Mouse (Mus musculus): ENCODE measurements around the gene Ttc7. TPM values are rescaled to one million over a fixed set of nuclear protein-coding genes. Genes with fewer than 3 reads are reported as not detected.

The Ttc7 gene
- polyA plus RNA-seq, 1 experiment from 2014 or later: 61.6 TPM

GRCm38 (mm10) chr17:87329144-87329700, 46.5 kb downstream of the Ttc7 start:
- H3K79me2 ChIP-seq (ENCODE audit: inconsistent target): no peaks in the 10 kb centered on the region; the same call in 1 of the 2 replicates
- WGBS (ENCODE audit: missing documents): 97% methylated on average over 17 of the region's 18 CpGs
- H3K4me3 ChIP-seq (ENCODE audit: inconsistent target): no peak overlapping the region
- H3K27ac ChIP-seq: no peak overlapping the region
- H3K36me3 ChIP-seq (ENCODE audit: inconsistent target): peaks cover 17% of the 10 kb centered on the region

DNA sequence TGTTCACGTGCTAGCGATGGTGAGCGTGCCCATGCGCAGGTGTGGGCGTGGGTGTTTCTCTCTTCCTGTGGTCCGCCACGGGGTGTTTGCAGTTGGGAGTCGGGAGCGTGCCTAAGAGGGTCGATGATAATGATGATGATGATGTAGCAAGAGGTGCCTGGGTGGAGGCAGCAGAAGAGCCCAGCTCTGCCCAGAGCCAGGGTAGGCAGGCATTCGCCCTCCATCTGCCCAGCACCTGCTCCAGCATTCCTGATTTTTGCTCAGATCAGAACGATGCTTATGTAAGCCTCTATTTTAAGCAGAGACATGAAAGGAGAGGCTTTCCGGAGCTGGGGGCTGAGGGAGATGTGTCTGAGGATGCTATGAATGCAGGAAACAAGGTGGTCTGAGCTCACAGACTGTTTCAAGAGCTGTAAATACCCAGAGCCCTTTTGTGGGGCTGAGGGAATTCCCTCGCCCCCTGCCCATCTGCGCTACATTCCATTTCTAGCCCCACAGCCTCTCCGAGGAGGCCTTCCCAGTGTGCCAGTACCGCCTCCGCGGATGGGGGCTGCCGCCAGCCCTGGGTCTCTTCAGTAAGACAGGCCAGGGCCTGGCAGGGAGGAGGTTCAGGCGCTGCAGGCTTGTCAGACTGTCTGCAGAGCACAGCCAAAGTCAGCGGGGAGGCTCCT, 47.7 kb downstream of the Ttc7 start:
- H3K27ac ChIP-seq: peak overlapping the region; percentile 33; the same call in 1 of the 2 replicates
- H3K79me2 ChIP-seq (ENCODE audit: inconsistent target): no peaks in the 10 kb centered on the region; the same call in 1 of the 2 replicates
- peaks cover 28% of the 10 kb centered on the region for H3K36me3 ChIP-seq (ENCODE audit: inconsistent target)
- H3K4me3 ChIP-seq (ENCODE audit: inconsistent target): no peak overlapping the region
- WGBS (ENCODE audit: missing documents): 78% methylated on average over 22 of the region's 22 CpGs

GRCm38 (mm10) chr17:87330921-87331291, 48.2 kb downstream of the Ttc7 start:
- H3K36me3 ChIP-seq (ENCODE audit: inconsistent target): peaks cover 33% of the 10 kb centered on the region
- no peak overlapping the region for H3K4me3 ChIP-seq (ENCODE audit: inconsistent target)
- peak overlapping the region; percentile 33; the same call in 1 of the 2 replicates for H3K27ac ChIP-seq
- 10% methylated on average over 11 of the region's 11 CpGs for WGBS (ENCODE audit: missing documents)
- no peaks in the 10 kb centered on the region; the same call in 1 of the 2 replicates for H3K79me2 ChIP-seq (ENCODE audit: inconsistent target)

DNA sequence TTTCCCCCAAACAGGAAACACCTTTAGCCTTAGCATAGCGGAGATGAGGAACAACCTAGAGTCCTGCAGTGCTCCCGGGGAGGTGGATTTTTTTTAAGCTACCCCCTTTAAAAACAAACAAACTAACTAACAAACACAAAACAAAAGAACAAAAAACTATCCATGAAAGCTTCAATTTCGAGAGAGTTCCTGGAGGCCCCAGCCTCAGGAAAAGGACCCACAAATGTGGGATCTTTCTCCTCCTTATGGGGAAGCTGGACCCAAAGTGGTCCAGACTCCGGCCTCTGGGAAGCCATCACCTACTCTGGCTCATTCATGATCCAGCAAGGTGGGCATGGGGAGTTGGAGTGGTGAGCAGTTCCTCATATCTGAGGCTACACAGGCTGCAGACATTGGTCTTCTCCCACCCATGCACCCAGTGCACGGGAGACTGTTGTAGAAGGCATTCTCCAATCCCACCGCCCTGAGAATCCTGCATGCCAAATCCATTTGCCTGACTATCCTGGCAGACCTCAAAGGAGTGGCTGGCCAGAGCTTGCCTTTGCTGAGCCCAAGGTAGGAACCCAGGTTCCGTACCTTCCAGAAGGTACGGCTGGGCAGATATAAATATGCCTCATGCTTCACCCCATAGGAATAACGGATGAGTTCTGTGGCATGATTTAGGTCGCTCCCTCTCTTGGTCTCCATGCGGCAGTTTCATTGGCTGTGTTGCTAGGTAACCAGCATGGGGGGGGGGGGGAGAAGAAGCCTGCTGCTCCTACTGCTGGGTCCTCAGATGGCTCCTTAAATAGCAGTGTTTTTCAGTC, 48.9 kb downstream of the Ttc7 start:
- peak overlapping the region; percentile 39 for H3K27ac ChIP-seq
- WGBS (ENCODE audit: missing documents): 67% methylated on average over 11 of the region's 11 CpGs
- no peak overlapping the region for H3K4me3 ChIP-seq (ENCODE audit: inconsistent target)
- peaks cover 40% of the 10 kb centered on the region for H3K36me3 ChIP-seq (ENCODE audit: inconsistent target)
- H3K79me2 ChIP-seq (ENCODE audit: inconsistent target): no peaks in the 10 kb centered on the region; the same call in 1 of the 2 replicates

DNA sequence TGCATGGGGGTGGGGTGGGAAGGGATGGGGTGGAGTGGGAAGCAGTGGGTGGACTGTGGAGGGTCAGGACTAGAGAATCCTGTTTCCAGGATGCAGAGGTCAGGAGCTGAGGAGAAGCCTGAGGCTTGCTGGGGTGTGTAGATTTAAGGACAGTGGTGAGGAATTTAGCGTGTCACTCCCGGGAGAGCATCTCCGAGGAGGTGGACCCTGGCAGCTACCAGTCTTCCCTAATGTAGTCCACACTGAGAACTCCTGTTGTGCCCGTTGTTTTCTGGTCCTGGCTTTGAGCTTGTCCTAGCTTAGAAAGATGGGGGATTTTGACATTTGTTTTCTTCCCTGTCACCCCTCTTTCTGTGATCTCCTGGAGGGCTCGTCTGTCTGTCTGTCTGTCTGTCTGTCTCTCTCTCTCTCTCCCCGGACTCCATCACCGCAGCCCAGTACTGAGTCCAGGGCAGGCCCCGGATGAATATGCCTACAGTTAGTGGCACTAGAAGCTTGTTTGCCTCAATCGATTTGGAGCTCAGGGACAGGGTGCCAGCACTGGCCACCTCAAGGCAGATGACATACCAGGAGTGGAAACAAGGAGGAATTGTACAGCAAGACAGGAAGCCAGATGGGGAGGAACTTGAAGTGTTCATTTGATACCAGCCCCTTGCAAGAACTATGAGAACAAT, 49.6 kb downstream of the Ttc7 start:
- H3K4me3 ChIP-seq (ENCODE audit: inconsistent target): no peak overlapping the region
- 79% methylated on average over 9 of the region's 9 CpGs for WGBS (ENCODE audit: missing documents)
- no peak overlapping the region for H3K27ac ChIP-seq
- H3K36me3 ChIP-seq (ENCODE audit: inconsistent target): peaks cover 47% of the 10 kb centered on the region
- no peaks in the 10 kb centered on the region; the same call in 1 of the 2 replicates for H3K79me2 ChIP-seq (ENCODE audit: inconsistent target)

DNA sequence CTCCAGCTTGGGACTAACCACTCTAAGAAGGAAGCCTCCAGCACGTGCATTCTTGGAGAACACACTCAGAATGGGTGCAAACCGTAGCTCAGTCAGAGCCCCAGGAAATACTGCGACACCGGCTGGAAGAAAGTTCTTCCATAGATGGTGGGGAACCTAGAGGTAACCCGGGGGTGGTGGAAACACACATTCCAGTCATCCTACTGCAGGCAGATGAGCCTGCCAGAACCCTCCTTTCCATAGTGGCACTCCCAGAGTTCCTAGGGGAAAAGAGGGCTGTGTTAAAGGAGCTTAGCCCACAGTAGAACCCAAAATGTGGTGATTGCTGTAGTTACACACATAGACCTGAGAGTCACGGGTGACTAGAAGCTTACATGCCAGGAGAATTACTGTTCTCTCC, 50.2 kb downstream of the Ttc7 start:
- H3K27ac ChIP-seq: no peak overlapping the region
- no peak overlapping the region for H3K4me3 ChIP-seq (ENCODE audit: inconsistent target)
- H3K36me3 ChIP-seq (ENCODE audit: inconsistent target): peaks cover 53% of the 10 kb centered on the region
- 75% methylated on average over 6 of the region's 6 CpGs for WGBS (ENCODE audit: missing documents)
- H3K79me2 ChIP-seq (ENCODE audit: inconsistent target): no peaks in the 10 kb centered on the region

DNA sequence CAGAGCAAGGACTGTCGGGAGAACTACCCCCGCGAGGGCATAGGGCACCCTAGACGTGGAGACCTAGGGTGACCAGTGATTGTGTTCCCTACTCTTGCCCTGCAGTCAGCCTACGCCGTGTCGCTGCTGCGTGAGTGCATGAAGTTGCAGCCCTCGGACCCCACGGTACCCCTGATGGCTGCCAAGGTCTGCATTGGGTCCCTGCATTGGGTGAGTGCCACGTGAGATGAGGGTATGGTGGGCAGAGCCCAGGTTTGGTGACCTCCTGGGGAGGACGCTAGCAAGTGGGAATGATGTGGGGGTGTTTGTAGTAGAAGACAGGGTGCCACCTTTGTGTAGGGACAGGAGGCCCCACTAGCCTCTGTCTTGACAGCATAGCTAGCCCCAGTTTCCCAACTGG, 51.5 kb downstream of the Ttc7 start:
- peaks cover 66% of the 10 kb centered on the region for H3K36me3 ChIP-seq (ENCODE audit: inconsistent target)
- H3K27ac ChIP-seq: no peak overlapping the region
- WGBS (ENCODE audit: missing documents): 97% methylated on average over 12 of the region's 12 CpGs
- H3K79me2 ChIP-seq (ENCODE audit: inconsistent target): no peaks in the 10 kb centered on the region
- H3K4me3 ChIP-seq (ENCODE audit: inconsistent target): no peak overlapping the region

- WGBS (ENCODE audit: missing documents): 92% methylated on average over 14 of the region's 14 CpGs
- Histone ChIP-seq H3K4me3 (ENCODE audit: inconsistent target) (no peak overlapping the region), H3K79me2 (ENCODE audit: inconsistent target) (no peaks in the 10 kb centered on the region), H3K36me3 (ENCODE audit: inconsistent target) (peaks cover 71% of the 10 kb centered on the region), H3K27ac (no peak overlapping the region)
These were observed 52.5 kb downstream of the Ttc7 start for GRCm38 (mm10) chr17:87335152-87335551.

DNA sequence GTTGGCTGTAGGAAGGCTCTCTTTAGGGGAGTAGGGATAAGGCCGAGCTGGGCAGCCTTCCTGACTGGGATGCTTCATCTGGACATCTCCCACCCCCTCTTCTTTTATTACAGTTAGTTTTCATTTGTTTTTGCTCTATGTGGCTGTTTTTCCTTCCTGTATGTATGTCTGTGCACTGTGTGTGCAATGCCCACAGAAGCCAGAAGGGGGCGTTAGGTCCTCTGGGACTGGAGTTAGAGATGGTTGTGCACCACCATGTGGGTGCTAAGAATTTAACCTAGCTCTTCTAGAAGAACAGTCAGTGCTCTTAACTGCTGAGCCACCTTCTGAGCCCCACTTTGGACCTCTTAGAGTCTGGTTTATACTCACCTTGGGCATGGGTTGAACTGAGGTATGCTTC, 53.0 kb downstream of the Ttc7 start:
- 92% methylated on average over 2 of the region's 2 CpGs for WGBS (ENCODE audit: missing documents)
- Histone ChIP-seq H3K27ac (no peak overlapping the region), H3K4me3 (ENCODE audit: inconsistent target) (no peak overlapping the region), H3K79me2 (ENCODE audit: inconsistent target) (no peaks in the 10 kb centered on the region), H3K36me3 (ENCODE audit: inconsistent target) (peaks cover 77% of the 10 kb centered on the region)

GRCm38 (mm10) chr17:87336910-87337309, 54.2 kb downstream of the Ttc7 start:
- H3K4me3 ChIP-seq (ENCODE audit: inconsistent target): no peak overlapping the region
- H3K36me3 ChIP-seq (ENCODE audit: inconsistent target): peaks cover 88% of the 10 kb centered on the region
- H3K27ac ChIP-seq: no peak overlapping the region
- 93% methylated on average over 12 of the region's 12 CpGs for WGBS (ENCODE audit: missing documents)
- H3K79me2 ChIP-seq (ENCODE audit: inconsistent target): no peaks in the 10 kb centered on the region

DNA sequence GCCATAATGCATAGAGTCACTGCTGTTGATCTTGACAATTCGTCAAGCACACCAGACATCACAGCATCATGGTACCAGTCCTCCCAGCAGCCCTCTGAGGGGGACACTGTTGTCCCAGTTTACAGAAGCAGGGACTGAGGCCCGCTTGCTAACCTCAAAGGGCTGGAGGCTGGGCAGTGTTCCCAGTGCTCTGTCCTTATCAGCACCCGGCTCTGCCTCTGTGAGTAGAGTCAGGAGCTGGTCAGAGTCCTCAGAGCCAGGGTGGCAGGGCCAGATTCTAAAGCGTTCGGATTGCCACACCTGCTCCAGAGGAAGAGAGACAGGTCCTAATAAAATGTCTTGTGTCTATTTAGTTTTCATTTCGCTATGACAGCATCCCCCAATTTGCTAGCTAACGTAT, 55.0 kb downstream of the Ttc7 start:
- WGBS (ENCODE audit: missing documents): 95% methylated on average over 7 of the region's 7 CpGs
- H3K4me3 ChIP-seq (ENCODE audit: inconsistent target): no peak overlapping the region
- no peak overlapping the region for H3K27ac ChIP-seq
- H3K79me2 ChIP-seq (ENCODE audit: inconsistent target): no peaks in the 10 kb centered on the region
- peaks cover 93% of the 10 kb centered on the region for H3K36me3 ChIP-seq (ENCODE audit: inconsistent target)

GRCm38 (mm10) chr17:87339122-87339521, 56.4 kb downstream of the Ttc7 start:
- H3K4me3 ChIP-seq (ENCODE audit: inconsistent target): no peak overlapping the region
- no peaks in the 10 kb centered on the region for H3K79me2 ChIP-seq (ENCODE audit: inconsistent target)
- H3K36me3 ChIP-seq (ENCODE audit: inconsistent target): peaks cover 91% of the 10 kb centered on the region
- no peak overlapping the region for H3K27ac ChIP-seq
- 100% methylated on average over 1 of the region's 1 CpGs for WGBS (ENCODE audit: missing documents)

DNA sequence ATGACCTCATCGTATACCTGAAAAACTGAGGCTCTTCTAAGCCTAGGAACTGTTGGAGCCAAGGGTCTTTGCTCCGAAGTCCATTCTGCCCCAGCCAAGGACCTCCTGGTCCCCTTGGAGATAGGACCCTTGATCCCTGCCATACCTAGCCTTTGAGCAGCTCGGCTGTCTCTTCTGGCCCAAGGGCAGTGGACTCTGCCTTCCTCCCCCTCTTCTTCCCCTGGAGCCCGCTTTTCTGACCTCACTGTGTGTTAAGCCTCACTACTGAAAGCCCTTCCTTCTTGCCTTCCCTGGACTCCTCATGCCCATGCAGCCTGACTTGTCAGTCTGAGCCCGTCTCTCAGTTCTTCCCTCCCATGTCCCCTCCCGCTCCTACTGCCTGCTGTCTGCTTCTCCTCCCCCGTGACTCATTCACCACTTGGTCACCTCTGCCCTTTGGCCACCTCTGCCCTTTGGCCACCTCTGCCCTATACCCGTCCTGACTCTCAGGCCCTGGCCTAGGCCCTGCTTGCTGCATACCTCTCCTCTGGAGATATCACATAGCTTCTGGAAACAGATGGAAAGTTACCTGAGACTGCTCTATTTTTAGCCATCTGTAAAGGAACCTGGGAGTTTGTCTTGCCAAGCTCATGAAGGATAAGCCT, 60.5 kb downstream of the Ttc7 start:
- peaks cover 79% of the 10 kb centered on the region for H3K36me3 ChIP-seq (ENCODE audit: inconsistent target)
- no peak overlapping the region for H3K4me3 ChIP-seq (ENCODE audit: inconsistent target)
- no peak overlapping the region for H3K27ac ChIP-seq
- 80% methylated on average over 8 of the region's 8 CpGs for WGBS (ENCODE audit: missing documents)
- no peaks in the 10 kb centered on the region for H3K79me2 ChIP-seq (ENCODE audit: inconsistent target)
